Mouse (Mus musculus): ENCODE results near the gene Rflna.

DNA sequence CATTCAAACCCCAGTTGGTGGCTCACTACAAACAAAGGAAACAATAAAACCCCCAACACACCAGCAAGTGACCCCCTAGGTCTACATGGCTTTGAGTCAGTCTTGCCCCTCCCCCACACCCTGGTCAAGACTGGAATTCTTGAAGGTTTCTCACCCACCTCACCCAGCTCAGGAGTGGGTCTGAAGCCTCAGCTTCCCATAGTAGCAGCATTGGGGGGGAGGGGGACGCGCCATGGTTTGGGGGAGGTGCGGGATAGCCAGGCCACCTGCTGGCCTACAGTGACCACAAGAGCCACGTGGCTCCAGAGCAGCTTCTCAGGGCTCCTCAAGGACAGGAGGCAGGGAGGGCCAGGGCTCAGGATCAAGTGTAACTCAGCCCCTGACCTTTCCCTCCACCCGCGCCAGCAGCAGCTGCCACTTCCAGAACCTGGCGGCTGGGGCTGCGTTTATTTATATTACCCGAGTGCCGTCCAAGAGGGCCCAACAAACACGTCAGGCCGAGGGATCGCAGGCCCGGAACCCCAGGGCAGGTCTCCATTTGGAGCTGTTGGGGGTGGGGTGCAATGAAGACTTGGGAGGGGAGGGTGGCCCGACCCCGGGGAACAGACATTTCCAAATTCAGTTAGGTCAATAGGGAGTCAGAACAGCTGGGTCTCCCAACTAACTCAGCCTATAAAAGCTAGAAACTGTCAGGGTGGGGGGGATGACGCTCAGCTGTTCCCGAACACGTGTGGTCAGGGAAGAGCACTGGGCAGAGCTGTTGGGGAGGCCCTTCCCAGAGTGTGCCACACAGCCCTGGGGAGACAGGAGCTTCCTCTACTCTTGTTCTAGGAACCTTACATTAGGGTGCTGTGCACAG lies 53.9 kb downstream of the Rflna start:
- TF ChIP-seq KAT2A (IDR thresholded peaks at IDR 0.05; ENCODE audit: insufficient replicate concordance, low read length), result no peak
- TF ChIP-seq ZKSCAN1 (IDR thresholded peaks at IDR 0.05; ENCODE audit: borderline replicate concordance, low read depth, low read length), result no peak
- TF ChIP-seq CHD2 (IDR thresholded peaks at IDR 0.05; ENCODE audit: low read length), result no peak
